Mouse (Mus musculus): ENCODE results near the gene Cited2.
A peak's percentile ranks its signal among the peaks of the same experiment; 100 is the strongest.

The Cited2 gene

DNA sequence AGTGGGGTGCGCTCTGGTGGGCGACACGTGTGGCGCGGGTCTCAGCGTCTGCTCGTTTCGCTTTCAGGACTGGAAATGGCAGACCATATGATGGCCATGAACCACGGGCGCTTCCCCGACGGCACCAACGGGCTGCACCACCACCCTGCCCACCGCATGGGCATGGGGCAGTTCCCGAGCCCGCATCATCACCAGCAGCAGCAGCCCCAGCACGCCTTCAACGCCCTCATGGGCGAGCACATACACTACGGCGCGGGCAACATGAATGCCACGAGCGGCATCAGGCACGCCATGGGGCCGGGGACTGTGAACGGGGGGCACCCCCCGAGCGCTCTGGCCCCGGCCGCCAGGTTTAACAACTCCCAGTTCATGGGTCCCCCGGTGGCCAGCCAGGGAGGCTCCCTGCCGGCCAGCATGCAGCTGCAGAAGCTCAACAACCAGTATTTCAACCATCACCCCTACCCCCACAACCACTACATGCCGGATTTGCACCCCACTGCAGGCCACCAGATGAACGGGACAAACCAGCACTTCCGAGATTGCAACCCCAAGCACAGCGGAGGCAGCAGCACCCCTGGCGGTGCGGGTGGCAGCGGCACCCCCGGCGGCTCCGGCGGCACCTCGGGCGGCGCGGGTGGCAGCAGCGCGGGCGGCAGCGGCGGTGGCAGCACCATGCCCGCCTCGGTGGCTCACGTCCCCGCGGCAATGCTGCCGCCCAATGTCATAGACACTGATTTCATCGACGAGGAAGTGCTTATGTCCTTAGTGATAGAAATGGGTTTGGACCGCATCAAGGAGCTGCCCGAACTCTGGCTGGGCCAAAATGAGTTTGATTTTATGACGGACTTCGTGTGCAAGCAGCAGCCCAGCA is 1.1 kb downstream of the Cited2 start:
- DNase-seq (ENCODE audit: low spot score): peak; percentile 52

DNA sequence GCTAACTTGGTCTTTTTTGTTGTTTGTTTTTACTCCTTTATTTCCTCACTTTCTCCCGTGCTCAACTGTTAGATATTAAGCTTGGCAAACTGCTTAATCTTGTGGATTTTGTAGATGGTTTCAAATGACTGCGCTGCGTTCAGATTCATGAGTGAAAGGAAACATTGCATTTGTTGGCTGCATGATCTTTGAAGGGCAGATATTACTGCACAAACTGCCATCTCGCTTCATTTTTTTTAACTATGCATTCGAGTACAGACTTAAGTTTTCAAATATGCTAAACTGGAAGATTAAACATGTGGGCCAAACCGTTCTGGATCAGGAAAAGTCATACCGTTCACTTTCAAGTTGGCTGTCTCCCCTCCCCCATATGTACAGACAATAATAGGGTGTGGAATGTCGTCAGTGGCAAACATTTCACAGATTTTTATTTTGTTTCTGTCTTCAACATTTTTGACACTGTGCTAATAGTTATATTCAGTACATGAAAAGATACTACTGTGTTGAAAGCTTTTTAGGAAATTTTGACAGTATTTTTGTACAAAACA is 2.1 kb downstream of the Cited2 start:
- DNase-seq (ENCODE audit: low spot score): peak; percentile 48

DNA sequence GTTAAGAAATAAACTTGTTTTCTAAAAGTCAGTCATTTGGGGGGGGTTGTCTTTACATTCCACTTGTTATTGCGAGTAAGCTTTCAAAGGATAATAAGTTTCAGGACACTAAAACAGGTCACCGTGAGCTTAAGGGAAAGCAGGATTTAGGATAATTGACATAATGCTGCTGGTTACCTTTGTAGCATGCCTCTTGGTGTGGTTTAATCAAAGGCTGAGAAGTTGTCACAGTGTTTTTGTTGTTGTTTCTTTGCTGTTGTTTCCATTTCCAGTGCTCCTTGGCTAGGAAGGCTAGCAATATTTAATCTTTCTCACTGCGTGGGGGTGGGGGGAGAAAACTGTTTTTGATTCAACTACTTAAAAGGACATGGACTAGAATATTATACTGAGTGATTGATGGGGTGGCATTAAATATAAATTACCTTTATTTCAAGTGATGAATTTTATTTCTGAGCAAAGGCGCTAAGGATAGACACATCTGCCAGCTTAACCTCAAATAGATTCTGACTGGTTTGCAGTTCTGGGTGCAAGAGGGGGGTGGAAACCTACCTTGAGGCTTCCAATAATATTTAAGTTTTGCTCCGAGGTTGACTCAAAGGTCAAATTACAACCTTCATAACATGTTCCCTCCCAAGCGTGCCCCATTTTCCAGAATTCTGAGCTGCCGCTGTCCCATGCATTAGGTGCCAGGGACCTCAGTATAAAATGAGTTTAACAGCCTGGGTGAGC is 2.8 kb downstream of the Cited2 start:
- DNase-seq (ENCODE audit: low spot score): peak; percentile 29

DNA sequence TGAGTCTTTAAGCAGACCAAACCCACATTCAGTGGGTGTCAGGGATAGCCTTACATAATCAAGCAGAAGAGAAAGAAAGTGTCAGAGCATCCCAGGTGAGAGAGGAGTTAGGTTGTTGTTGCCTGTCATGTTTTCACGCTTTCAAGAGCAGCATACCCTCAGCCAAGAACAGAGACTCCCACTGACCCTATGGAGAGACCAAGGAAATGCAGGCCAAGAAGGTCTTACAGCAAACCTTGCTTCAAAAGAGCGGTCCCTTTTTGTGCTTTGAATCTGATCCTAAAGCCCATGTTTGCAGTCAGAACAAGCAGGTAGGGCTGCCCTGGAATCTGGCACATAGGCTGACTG is 3.3 kb downstream of the Cited2 start:
- peak; percentile 45 for DNase-seq (ENCODE audit: low spot score)

DNA sequence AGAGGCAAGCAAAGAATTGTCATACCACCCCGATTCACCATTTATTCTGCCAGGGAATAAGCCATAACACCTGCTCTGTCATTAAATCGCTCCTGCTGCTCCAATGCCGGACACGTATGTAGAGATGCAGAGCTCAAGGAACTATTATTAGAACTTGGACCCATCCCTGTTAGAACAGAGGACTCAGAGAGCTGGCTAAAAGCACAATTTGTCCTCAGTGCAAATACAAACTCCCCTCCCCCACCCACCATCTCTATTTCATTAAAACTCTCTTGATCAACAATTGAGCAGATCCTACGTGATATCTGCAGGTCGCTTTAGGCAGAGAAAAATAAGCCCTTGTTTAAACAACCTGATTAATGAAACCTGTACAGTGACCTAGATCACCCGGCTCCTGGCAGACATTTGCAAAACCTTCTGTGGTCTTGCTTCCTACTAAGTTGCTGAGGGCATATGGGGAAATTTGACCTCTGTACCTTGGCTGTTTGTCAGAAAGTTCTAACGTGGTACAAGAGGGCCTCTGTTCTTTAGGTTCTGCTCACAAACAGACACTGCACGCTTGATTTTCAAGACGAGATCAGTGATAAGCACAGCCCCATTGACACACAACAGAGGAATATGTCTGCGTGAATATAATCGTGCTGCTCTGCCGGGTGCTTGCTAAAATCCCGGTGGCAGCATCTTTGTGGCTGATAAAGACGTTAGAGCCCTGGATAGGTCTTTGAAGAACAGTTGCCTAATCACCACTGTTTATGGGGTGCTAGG is 4.3 kb downstream of the Cited2 start:
- peak; percentile 69 for DNase-seq (ENCODE audit: low spot score)

DNA sequence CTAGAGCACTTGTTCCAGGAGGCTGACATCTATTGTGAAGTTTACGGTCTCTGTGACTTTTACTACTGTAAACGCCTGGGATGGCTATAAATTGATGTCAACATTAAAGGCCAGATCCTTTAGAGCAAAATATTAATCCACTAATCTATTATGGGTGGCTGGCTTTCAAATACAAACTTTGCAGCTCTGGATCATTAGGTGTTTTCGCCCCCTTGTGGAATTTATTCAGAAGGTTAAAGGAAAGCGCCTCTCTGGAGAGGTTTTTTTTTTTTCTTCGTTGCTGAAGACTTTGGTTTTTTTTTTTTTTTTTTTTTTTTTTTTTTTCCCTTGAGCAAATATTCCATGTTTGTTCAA is 4.9 kb downstream of the Cited2 start:
- peak; percentile 87 for DNase-seq (ENCODE audit: low spot score)

DNA sequence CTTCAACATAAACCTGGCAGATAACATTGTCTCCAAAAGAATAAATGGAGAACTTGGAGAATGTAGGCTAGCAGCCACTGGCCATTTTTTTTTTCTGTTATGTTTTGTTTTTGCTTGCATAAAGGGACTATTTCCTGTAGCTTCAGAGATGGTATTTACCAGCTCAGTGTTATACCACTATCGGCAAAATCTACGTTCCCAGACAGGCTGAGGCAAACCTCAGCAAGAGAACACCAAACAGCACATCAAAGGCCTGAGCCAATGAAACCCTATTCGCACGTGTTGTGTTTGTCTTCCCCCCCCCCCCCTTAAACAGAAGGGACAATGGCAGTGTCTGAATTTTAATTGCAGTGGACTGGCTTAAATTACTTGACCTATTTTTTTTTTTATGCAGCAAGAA is 5.7 kb downstream of the Cited2 start:
- peak; percentile 21 for DNase-seq (ENCODE audit: low spot score)

DNA sequence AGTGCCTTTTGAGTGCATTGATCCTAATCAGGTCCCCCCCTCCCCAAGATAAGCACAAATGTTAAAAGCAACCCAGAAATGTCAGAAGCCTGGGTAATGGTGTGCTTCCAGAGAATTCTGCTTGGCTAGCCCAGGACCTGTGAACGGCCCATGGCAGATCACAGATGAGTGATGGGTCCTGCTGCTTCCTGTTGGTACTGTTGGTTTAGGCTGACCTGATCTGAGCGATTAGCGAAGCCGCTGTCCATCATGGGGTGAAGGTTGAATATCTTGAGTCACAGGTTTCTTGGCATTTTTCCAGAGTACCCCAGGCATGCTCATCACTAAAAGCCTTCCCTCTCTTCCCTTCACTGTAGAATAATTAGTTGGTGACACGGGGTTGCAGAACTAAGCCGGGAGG is 6.5 kb downstream of the Cited2 start:
- DNase-seq (ENCODE audit: low spot score): peak; percentile 17

DNA sequence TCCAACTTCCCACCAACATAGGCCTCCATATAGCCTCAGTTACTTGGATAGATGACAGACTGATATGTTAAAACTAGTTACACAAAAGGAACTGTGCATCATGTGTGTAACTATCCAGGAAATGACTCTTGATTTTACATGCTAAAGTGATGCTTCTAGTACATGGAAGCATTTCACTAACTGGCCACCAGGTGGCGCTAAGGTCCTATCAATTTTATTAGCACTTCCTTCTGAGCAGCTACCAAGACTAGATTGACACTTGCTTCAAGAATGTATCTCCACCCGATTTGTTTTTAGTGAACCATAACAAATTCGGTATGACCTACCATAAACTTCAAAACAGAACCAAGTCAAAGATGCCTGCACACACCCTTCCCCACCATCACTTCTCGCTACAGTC is 10.0 kb downstream of the Cited2 start:
- DNase-seq (ENCODE audit: low spot score): peak; percentile 90

DNA sequence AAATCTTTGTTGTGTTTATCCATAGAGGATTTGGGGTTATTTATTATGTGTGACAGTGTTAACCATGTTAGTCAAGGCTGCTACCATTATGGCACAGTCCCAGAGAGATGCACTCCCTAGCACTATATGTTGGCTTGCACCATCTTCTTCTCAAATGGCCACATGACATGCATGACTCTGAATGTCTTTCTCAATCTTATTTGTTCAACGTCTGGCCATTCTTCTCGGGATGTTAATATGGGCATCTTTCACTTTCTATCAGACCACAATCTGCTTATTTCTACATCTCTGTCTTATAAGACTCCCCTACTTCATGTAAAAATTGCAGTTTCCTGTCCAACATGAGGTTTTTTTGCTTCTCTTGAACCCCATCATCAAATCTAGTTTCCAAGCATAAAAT is 19.6 kb downstream of the Cited2 start:
- DNase-seq (ENCODE audit: low spot score): no peak

DNA sequence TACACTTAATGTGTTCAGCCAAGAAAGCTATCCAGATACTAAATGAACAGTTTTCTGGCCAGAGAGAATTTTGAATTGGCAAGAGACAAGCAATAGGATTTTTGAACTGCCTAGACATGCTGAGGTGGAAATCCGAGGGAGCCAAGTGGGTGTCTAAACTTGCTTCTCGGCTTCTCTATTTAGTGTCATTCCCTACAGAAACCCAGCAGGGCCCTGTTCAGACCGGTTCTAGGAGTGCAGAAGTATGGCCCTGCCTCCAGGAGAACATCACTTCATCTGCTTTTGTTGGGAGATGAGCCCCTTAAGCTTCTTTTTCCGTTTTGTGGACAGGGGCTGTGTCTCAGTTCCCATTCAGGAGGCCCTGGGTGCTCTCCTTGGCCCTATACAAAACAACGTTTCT is 29.5 kb downstream of the Cited2 start:
- no peak for DNase-seq (ENCODE audit: low spot score)

DNA sequence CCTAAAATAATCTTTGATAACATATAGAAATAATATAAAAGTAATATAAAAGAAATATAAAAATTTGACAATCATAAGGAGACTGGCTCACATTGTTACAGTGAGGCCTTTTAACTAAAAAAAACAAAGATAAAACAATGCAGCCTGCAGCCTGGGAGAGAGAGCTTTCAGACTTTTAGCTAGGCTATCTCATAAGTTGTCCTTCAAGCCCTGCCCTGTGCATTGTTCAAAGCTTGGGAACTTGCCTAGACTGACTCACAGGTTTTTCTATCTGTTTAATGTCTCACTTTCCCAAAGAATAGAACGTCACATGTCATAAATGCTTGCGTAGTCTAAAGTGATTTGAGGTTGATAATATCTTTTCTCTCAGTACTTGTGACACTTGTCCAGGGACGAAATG is 36.8 kb downstream of the Cited2 start:
- no peak for DNase-seq (ENCODE audit: low spot score)

DNA sequence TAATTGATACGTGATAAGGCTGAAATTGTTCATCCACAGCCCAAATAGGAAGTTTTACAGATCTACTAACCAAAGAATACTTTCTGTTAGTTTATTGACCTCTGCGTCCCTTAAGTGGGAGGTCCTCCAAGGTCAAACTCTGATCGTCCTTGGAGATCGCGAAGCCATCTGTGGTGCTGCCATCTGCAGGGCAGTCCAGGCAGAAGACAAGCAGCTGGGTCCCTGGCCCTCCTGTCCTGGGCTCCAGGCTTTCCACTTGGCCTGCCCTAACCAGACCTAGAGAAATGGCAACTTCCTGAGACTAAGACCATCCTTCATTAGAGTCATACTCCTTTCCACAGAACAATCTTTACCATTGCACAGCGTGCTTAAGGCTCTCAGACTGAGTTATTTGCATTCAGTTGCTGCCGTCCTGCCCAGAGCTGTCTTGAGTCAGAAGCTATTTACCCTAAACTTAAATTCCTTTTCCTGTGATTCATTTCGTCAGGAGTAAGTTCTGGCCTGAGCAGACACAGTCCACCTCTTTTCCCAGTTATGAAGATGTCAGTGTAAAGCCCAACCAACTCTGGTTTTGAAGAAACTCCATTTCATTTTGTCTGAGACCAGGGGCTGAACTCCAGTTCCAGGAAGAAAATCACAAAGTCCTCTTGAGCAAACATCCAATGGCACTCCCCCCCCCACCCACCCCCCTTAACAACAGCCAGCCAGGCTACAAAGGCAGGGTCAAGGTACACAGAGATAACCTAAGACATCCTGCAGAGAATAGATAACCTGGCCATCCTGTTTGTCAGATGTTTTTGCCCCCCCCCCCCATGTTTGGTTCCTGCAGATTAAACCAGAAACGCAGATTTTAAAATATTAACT is 38.0 kb downstream of the Cited2 start:
- peak; percentile 21 for DNase-seq (ENCODE audit: low spot score)

DNA sequence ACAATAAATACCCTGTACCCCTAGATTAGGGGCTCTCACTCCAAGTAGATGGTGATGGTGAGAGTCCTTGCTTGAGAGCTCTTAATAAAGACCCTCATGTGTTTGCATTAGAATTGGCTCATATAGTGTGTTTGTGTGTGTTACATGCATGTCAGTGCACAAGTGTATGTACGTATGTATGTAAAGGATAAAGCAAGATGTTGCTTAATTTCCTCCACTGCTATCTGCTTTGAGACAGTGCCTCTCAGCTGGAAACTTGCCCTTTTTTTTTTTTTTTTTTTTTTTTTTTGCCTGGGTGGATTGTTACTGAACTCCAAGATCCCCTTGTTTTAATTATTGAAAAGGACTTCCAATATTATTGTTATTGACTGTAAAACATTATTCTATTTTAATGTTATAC is 38.6 kb downstream of the Cited2 start:
- no peak for DNase-seq (ENCODE audit: low spot score)

DNA sequence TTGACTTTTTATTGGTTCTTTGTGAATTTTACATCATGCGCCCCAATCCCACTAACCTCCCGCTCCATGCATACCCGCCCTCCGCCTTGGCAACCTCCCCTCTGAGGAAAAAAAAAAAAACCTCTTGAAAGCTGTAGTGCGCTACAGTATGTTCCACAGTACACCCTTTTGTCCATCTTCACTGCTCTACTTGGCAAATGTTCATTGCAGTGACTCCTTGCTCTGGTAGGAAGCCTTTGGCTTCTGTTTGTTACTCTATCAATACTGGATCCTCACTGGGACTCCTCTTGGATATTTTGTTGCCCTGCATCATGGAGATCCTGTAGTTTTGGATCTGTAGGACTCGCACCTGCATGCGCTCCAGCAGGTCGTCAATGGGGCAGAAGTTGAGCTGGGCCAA is 39.9 kb downstream of the Cited2 start:
- no peak for DNase-seq (ENCODE audit: low spot score)

DNA sequence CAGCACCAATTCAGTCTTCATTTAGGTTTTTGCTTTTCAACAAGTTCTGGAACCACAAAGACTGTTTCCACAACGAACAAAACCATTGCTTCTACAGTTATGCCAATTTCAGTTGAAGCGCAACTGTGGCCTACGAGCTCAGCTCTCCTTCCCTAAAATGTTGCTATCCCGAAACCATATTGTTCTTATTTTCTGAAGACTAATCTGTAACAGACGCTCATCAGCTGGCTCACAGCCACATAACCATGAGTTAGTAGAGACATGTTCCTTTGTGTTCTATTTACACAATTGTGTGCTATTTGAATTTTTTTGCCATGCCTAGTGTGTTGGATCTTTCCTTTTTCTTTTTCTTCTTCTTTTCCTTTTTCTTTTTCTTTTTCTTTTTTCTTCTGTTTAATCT is 46.8 kb downstream of the Cited2 start:
- peak; percentile 25 for DNase-seq (ENCODE audit: low spot score)

DNA sequence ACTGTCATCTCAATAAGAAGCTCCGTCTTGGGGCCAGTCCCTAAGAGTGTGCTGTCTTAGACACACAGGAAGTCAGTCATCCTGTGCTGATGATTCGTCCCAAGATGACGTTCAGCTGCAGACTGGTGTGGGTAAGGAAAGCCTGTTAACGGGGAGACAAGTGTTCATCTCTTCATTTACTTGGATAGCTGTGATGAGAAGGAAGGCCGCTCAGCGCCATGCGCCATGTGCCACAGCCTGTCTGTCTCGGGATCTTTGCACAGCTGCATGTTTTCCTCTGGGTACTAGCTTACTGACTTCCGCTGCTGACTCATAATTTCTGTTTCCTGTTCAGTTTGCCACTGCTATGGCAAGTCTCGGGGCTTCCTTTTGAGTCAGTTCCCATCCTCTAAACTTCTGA is 49.3 kb downstream of the Cited2 start:
- no peak for DNase-seq (ENCODE audit: low spot score)

DNA sequence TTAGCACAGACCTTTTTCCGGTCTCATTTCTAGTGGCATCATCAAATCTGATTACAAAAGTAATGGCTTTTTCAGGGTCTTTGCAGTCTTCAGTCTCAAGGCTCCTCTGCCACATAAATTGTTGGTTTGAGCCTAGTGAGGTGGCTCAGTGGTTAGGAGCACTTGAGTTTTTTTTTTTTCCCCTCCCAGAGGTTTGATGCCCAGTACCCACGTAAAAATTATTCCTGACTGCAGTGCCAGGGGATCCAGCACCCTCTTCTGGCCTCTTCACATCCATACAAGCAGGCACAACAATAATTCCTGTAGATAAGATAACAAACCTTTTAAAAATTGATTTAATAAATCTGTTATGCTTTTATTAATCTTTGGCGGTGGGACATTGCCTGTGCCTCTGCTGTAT is 51.3 kb downstream of the Cited2 start:
- DNase-seq (ENCODE audit: low spot score): no peak

DNA sequence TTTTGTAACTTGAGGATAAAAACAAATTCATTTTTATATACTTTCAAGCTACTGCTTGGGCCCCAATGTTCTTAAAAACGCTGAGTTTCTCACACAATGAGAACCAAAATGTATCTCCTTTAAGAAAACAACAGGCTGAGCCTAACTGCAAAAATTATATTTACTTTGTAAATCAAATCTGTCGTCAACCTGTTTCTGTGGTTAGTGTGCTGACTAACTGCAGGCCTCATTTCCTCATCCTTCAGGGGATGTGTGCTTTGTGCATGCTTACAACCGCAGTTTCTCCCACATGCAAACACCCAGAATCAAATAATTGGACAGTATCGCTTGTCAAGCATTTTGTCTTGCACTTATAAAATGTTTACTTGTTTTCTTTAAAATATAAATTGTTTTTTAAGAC is 52.1 kb downstream of the Cited2 start:
- DNase-seq (ENCODE audit: low spot score): no peak
